Mouse (Mus musculus) heart, postnatal 25 days (tissue): ENCODE data around the gene Grb14. TPM values are rescaled to one million over a fixed set of nuclear protein-coding genes. Genes with fewer than 3 reads are reported as not detected.

Experiments used
- DNase-seq: peaks from one replicate; pipeline ENCODE4 v3.0.0; 2022; ENCODE audit warnings: low spot score
- intact Hi-C: fragments of 180-260 bp; cut with DNase I; formaldehyde crosslinking; loops from one replicate; pipeline ENCODE4 v1.15.1; 2025
- total RNA-seq, 2 experiments: library from RNA; stranded (reverse); gene quantifications; 2 replicates each; pipeline ENCODE4 v1.2.3; 2021

The Grb14 gene
- total RNA-seq, 2 experiments from 2014 or later = 197 to 202 TPM

DNA sequence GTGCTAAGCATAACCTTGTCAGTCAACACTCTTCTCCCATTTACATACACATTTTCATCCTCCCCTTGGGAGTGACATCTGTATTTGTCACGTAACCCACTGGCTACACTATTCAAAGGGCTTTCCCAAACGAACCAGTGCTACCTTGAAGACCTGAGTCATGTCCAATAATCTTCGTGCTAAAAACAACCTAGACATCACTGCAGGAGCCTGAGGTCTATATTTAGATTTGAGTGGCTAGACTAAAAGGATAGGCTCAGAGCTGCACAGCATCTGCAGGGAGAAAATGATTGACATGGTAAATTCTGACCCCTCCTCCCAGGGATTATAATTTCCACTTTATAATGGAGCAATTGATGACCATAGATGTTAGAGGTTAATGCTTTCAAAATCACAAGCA, 37.0 kb downstream of the Grb14 start:
- intact Hi-C loops = no loop called here
- no peak for DNase-seq

GRCm38 (mm10) chr2:64975546-64975945, 49.2 kb downstream of the Grb14 start:
- intact Hi-C loops = no loop called here
- no peak for DNase-seq

DNA sequence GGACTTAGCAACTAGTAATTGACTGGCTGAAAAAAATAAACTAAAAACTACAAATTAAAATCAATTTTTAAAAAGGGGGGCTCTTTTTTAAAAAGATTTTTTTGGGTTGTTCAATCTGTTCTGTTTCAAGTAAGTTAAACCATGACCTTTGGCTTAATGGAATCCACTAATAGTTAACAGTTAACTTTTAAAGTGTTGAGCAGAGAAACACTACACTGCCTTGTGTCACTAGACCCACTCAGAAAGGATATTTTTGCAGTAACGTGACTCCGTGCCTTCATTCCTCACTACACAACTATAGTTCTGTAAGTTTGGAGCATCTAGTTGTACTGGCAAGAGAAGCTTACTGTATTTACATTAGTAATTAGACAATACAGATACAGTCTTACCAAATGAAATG, 50.2 kb downstream of the Grb14 start:
- DNase-seq = no peak
- intact Hi-C loops = no loop called here

DNA sequence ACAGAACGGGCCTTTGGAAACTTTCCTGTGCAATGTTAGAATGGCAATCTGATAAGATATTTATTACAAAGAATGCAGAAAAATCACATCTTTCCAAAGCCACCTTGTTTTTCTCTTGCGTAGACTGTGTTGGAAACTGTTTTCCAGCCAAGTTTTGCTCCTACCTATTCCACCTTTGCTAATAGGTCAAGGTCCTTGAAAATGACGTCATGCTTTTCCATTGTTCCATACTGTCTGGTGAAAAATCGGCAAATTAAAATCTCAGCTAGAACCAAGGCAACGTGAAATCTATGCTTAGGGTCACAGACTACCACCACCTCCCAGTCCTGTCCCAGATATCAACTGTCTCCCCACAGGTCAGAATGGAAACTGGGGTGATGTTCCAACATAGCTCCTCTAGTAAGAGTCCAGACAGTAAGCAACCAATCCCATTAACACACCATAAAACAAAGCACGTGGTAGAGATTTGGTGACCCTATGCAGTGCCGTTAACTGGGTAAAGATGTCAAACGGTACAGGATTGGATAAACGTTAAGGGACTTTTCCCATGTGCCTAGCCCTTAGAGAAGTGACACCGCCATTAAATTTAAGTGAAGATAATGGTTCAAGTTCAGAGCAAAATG, 50.9 kb downstream of the Grb14 start:
- intact Hi-C loops = no loop called here
- no peak for DNase-seq

DNA sequence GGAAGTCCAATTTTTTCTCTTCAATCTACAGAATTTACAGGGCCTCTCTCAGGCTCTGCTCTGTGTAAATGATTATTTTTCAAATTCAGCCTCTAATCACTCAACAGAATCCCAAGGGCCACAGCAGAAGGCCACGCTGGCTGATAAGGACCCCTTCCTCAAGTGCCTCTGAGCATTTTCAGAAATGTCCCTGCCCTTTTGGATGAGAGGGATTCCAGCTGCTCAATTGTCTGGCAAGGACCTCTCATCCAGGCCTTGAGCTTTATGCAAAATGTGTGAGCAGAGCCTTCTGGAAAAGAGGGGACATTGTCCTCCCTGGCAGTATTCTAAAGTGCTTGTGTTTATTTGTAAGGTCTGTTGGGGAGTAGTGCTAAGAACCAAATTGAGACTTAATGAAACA, 51.7 kb downstream of the Grb14 start:
- intact Hi-C loops = no loop called here
- no peak for DNase-seq

- no peak for DNase-seq
Observed at GRCm38 (mm10) chr2:64971828-64972227, 53.0 kb downstream of the Grb14 start.

DNA sequence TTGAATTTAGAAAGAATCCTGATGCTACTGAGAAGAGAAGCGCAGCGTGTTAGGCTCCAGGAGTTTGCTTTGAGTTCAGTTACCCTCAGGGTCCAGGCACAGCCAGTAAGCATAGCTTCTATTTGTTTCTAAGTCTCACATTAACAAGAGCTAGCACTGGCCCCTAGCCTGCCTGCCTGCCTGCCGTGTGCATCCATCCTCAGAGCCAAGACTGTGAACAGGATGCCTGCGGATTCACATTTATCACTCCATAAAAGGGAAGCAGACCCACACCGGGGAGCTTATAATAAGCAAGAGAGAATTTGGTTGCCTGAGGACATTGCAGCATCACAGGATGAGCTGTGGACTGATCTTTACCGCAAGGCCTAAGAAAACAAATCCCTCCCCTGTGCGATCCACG, 53.8 kb downstream of the Grb14 start:
- intact Hi-C loops = no loop called here

More at GRCm38 (mm10) chr2:64971828-64972227, 53.0 kb downstream of the Grb14 start:
- intact Hi-C loops = no loop called here

DNA sequence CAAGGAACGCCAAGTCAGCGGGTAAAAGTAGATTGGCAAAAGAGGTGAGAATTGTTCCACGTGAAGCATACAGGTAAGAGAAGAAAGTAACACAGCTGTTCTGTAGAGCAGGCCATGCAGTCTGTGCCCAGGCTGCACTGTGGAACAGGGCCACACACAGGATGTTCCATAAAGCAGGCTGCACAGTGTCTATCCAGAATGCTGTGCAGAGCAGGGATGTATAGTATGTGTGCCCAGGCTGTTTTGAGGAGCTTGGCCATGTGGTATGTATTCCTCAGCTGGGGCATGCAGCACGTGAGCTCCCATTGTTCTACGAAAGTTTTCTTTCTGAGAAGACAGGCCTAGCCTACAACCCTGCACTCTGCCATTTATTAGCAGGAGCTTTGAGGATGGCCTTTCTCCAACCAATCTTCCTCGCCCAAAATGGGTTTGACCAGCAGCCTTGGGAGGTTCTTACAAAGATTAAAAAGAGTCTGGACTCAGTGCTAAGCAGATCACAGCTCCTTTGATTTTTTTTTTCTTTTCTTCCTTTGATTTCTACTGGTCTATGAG, 57.8 kb downstream of the Grb14 start:
- no peak for DNase-seq
- intact Hi-C loops = loop anchor here (5.0 kb wide), 2 partner anchors 35 to 370 kb away; no protein-coding TSS in a partner anchor

More for the DNA sequence above, 53.8 kb downstream of the Grb14 start:
- no peak for DNase-seq

DNA sequence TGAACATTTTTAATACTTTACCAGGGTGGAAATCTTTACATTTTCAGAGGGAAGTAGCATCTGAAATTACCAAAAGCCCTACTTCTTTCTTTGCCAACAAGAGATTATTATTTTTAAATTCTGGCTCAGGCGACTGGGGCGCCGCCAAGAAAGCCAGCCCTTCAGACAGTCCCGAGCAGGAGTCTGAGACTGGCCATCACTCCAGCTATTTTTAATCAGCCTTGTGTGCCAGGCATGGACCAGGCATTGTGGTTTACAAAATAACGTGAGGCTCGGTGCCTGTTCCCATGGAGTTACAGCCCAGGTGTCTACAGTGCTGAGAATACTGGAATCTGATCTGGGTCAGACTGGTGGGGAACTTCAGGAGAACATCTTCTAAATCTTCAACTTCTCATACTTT, 58.5 kb downstream of the Grb14 start:
- peak; percentile 24 for DNase-seq
- intact Hi-C loops = loop anchor here (5.0 kb wide), 2 partner anchors 36 to 371 kb away; no protein-coding TSS in a partner anchor

- no peak for DNase-seq
- intact Hi-C loops = loop anchor here (2.0 to 5.0 kb wide), 3 partner anchors 37 to 372 kb away; no protein-coding TSS in a partner anchor
Observed at GRCm38 (mm10) chr2:64965227-64965864, 59.4 kb downstream of the Grb14 start.

GRCm38 (mm10) chr2:64962196-64962595, 62.6 kb downstream of the Grb14 start:
- intact Hi-C loops = no loop called here
- DNase-seq = no peak

GRCm38 (mm10) chr2:64961381-64961780, 63.4 kb downstream of the Grb14 start:
- intact Hi-C loops = no loop called here
- no peak for DNase-seq

- DNase-seq = no peak
Observed at GRCm38 (mm10) chr2:64959657-64960056, 65.1 kb downstream of the Grb14 start.

DNA sequence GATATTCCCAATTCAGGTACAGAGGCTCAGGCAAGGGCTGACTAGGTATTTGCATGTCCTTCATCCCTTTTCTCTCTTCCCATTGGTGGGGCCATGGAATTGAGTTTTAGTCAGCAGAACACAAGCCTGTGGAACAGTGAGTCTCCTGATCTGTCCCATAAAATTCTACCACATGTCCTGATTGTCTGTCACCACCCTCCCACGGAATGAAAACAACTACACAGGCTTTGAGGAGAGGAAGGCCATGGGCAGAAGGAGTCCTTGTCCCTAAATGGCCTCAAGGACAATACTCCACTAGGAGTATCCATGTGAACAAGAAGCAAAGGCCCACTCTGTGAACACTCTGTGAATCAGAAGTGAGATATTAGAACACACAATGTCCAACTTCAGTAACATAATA, 69.3 kb downstream of the Grb14 start:
- DNase-seq = no peak
- intact Hi-C loops = no loop called here

More at GRCm38 (mm10) chr2:64959657-64960056, 65.1 kb downstream of the Grb14 start:
- intact Hi-C loops = no loop called here

- no peak for DNase-seq
- intact Hi-C loops = no loop called here
Observed at GRCm38 (mm10) chr2:64949210-64949609, 75.6 kb downstream of the Grb14 start.

GRCm38 (mm10) chr2:64948418-64949169, 76.2 kb downstream of the Grb14 start:
- intact Hi-C loops = no loop called here
- no peak for DNase-seq

DNA sequence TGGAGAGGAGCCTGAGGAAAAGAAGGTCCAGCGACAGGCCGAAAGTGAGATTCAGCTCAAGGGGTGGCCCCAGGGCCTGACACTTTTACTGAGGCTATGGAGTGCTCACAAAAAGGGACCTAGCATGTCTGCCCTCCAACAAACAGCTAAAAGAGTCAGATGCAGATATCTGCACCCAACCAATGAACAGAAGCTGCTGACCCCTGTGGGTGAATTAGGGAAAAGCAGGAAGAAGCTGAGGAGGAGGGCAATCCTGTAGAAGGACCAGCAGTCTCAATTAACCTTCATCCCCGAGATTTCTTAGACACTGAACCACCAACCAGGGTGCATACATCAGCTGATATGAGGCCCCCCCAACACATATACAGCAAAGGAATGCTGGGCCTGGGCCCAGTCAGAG, 77.3 kb downstream of the Grb14 start:
- no peak for DNase-seq
- intact Hi-C loops = no loop called here

- DNase-seq = no peak
- intact Hi-C loops = no loop called here
Observed at GRCm38 (mm10) chr2:64920879-64921278, 103.9 kb downstream of the Grb14 start.

DNA sequence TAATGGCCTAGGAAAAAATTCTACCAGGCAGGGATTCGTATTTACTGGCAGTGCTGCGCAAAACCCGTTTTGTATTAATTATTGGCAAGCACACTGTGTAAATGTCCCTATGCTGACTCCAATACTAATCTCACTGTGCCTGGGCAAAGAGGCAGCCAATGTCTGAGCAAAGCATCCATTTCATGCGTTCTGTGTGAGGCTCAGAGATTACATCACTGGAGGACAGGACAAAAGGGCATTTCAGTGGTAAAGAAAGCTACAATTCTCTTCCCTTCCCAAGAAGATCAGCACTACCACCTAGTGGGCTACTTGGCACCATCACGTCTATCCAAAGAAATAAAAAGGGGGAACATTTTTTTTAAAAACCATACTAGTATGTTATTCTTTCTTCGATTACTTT, 109.3 kb downstream of the Grb14 start:
- DNase-seq = no peak

DNA sequence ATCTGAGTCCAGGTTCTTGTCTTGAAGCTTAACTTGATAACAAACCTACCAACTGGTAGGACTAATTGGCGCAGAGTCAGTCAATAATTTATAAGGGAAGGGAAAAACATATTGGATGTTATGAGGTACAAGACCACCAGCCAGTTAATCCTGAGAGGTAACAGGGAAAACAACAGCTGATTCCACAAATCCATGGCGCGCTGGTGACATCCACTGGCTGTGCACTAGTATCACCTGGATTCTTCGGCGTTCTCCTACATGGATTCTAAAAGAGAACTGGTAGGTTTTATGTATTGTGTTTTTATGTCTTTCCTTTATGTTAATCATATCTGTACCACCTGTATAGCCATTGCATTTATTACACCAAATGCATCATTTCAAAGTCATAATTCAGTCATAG, 119.9 kb downstream of the Grb14 start:
- no peak for DNase-seq
- intact Hi-C loops = no loop called here

More for the DNA sequence above, 109.3 kb downstream of the Grb14 start:
- intact Hi-C loops = no loop called here

GRCm38 (mm10) chr2:64897844-64898243, 126.9 kb downstream of the Grb14 start:
- no peak for DNase-seq
- intact Hi-C loops = no loop called here
